Mouse (Mus musculus) lung, embryonic 16.5 days (tissue): ENCODE data around the gene Prrc2b. TPM values are rescaled to one million over a fixed set of nuclear protein-coding genes. Genes with fewer than 3 reads are reported as not detected.

Experiments
- ATAC-seq: fragments of 200-750 bp; cut with Nextera tagmentation; 2 replicates; pipeline ENCODE4 v1.8.0; 2017; ENCODE audit warnings: low read depth, mild to moderate bottlenecking, moderate library complexity
- H3K27ac ChIP-seq: fragments of 300-500 bp; sonication (generic); 2 replicates; pipeline ENCODE4 v1.5.1; 2014; ENCODE audit warnings: mild to moderate bottlenecking, control low read depth, low read length
- H3K27me3 ChIP-seq: fragments of 300-500 bp; sonication (generic); 2 replicates; pipeline ENCODE4 v1.6.1; 2014; ENCODE audit warnings: low read depth, low read length, mixed read lengths; ENCODE audit not compliant: control insufficient read depth, insufficient read depth
- H3K36me3 ChIP-seq: fragments of 300-500 bp; sonication (generic); 2 replicates; pipeline ENCODE4 v1.6.1; 2014; ENCODE audit warnings: low read length; ENCODE audit not compliant: control insufficient read depth, insufficient read depth
- H3K4me1 ChIP-seq: fragments of 300-500 bp; sonication (generic); replicated peaks from 2 replicates; pipeline ENCODE4 v1.6.1; 2014; ENCODE audit warnings: low read length, mixed read lengths; ENCODE audit not compliant: control insufficient read depth, insufficient read depth
- H3K4me2 ChIP-seq: fragments of 300-500 bp; sonication (generic); 2 replicates; pipeline ENCODE4 v1.6.1; 2014; ENCODE audit warnings: low read depth, low read length, control low read depth
- H3K4me3 ChIP-seq: fragments of 300-500 bp; sonication (generic); 2 replicates; pipeline ENCODE4 v1.5.1; 2014; ENCODE audit warnings: mild to moderate bottlenecking, low read length, control low read depth
- H3K9ac ChIP-seq: fragments of 300-500 bp; sonication (generic); 2 replicates; pipeline ENCODE4 v1.6.1; 2014; ENCODE audit warnings: low read length, control low read depth
- H3K9me3 ChIP-seq: fragments of 300-500 bp; sonication (generic); 2 replicates; pipeline ENCODE4 v1.6.1; 2016; ENCODE audit warnings: low read length; ENCODE audit not compliant: control insufficient read depth
- WGBS: fragments of 180-500 bp; shearing (Covaris S2); extraction: QIAGEN DNeasy Blood & Tissue Kit; methylation state at CpG from one replicate; pipeline ENCODE4 v1.1.7; 2014; 5-methylcytosine and 5-hydroxymethylcytosine counted together
- polyA plus RNA-seq: library from polyadenylated mRNA; unstranded; fragments of >200 nt; fragmentation: Nextera tagmentation; extraction: Ambion mirVana; gene quantifications from 2 replicates; pipeline ENCODE4 v1.2.1, GENCODE M21; 2015

The Prrc2b gene
- polyA plus RNA-seq, 1 experiment from 2014 or later: 26.9 TPM

- Histone ChIP-seq H3K4me1 (peaks cover 41% of the 10 kb centered on the region), H3K9me3 (no peaks in the 10 kb centered on the region), H3K36me3 (peaks cover 12% of the 10 kb centered on the region), H3K4me2 (peak overlapping the region; percentile 18; the same call in 1 of the 2 replicates), H3K27me3 (no peaks in the 10 kb centered on the region), H3K4me3 (no peak overlapping the region; the same call in 1 of the 2 replicates), H3K9ac (no peak overlapping the region; the same call in 1 of the 2 replicates), H3K27ac (peak overlapping the region; percentile 88)
- ATAC-seq: peak; percentile 85
- 50% methylated on average over 13 of the region's 13 CpGs for WGBS
Measured at GRCm38 (mm10) chr2:32182676-32183296, 31.9 kb downstream of the Prrc2b start.

DNA sequence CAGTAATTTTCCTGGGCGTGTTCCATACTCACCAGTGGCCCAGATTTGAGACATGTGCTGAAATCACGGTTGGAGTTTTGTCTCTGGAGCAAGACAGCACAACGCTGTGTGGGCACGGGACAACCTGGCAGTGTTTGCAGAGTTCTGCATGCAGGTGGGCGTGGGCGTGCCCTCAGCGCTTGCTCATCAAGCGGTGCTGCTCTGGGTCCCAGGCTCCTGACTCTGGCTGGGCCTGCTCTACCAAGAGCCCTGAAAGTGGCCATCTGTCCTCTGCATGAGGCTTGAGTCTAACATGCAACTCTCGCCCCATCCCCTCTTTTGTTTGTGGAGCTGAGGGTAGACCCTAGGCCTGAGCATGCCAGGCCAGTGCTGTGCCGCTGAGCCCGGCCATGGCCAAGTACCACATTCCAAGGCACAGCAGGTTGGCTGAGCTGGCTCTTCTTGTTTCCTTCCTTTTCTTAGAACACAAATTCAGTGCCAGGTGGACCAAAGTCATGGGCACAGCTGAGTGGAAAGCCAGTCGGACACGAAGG lies 36.2 kb downstream of the Prrc2b start:
- 86% methylated on average over 13 of the region's 13 CpGs for WGBS
- peaks cover 10% of the 10 kb centered on the region for H3K4me1 ChIP-seq
- H3K27me3 ChIP-seq: no peaks in the 10 kb centered on the region
- no peak overlapping the region for H3K4me3 ChIP-seq
- H3K9me3 ChIP-seq: no peaks in the 10 kb centered on the region
- no peak overlapping the region for H3K27ac ChIP-seq
- H3K36me3 ChIP-seq: peaks cover 29% of the 10 kb centered on the region
- H3K4me2 ChIP-seq: no peak overlapping the region
- H3K9ac ChIP-seq: no peak overlapping the region
- no peak for ATAC-seq

- WGBS: 91% methylated on average over 7 of the region's 7 CpGs
- ATAC-seq: no peak
- Histone ChIP-seq H3K36me3 (peaks cover 32% of the 10 kb centered on the region), H3K27me3 (no peaks in the 10 kb centered on the region), H3K9ac (no peak overlapping the region), H3K4me3 (no peak overlapping the region), H3K9me3 (no peaks in the 10 kb centered on the region), H3K27ac (no peak overlapping the region), H3K4me1 (peaks cover 6% of the 10 kb centered on the region), H3K4me2 (no peak overlapping the region)
Measured at GRCm38 (mm10) chr2:32187649-32188048, 36.8 kb downstream of the Prrc2b start.

- no peak overlapping the region for H3K9ac ChIP-seq
- no peak overlapping the region for H3K4me3 ChIP-seq
- H3K4me2 ChIP-seq: no peak overlapping the region
- no peaks in the 10 kb centered on the region for H3K27me3 ChIP-seq
- no peaks in the 10 kb centered on the region for H3K4me1 ChIP-seq
- no peaks in the 10 kb centered on the region for H3K9me3 ChIP-seq
- WGBS: 70% methylated on average over 5 of the region's 5 CpGs
- no peak for ATAC-seq
- H3K36me3 ChIP-seq: peaks cover 42% of the 10 kb centered on the region
- H3K27ac ChIP-seq: no peak overlapping the region
Measured at GRCm38 (mm10) chr2:32189060-32189681, 38.3 kb downstream of the Prrc2b start.

DNA sequence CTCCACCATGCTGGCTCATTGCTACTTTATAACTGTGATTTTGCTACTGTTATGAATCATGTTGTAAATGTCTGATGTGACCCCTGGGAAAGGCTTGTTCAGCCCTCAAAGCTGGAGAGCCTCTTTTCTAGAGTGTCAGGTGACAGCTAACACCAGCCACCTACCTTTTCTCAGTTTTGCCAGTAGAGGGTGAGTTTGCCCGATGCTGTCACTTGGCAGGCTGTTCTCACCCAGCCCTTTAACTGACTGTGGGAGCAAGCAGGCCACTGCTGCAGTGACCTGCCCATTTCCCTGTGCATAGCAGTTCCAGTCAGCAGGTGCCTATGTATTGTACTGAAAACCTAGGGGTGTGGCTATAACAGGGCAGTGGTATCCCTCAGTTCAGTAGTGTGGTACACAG lies 39.7 kb downstream of the Prrc2b start:
- Histone ChIP-seq H3K4me1 (no peaks in the 10 kb centered on the region), H3K4me2 (no peak overlapping the region), H3K36me3 (peaks cover 56% of the 10 kb centered on the region), H3K27ac (no peak overlapping the region), H3K27me3 (no peaks in the 10 kb centered on the region), H3K4me3 (no peak overlapping the region), H3K9ac (no peak overlapping the region), H3K9me3 (no peaks in the 10 kb centered on the region)
- WGBS: 46% methylated on average over 1 of the region's 1 CpGs
- ATAC-seq: no peak

GRCm38 (mm10) chr2:32191872-32192507 lies 41.1 kb downstream of the Prrc2b start:
- Histone ChIP-seq H3K27me3 (no peaks in the 10 kb centered on the region), H3K4me3 (no peak overlapping the region), H3K4me2 (no peak overlapping the region), H3K9ac (no peak overlapping the region), H3K4me1 (no peaks in the 10 kb centered on the region), H3K27ac (no peak overlapping the region), H3K36me3 (peaks cover 64% of the 10 kb centered on the region), H3K9me3 (no peaks in the 10 kb centered on the region)
- peak; percentile 19; the same call in 1 of the 2 replicates for ATAC-seq
- WGBS: 76% methylated on average over 16 of the region's 18 CpGs

DNA sequence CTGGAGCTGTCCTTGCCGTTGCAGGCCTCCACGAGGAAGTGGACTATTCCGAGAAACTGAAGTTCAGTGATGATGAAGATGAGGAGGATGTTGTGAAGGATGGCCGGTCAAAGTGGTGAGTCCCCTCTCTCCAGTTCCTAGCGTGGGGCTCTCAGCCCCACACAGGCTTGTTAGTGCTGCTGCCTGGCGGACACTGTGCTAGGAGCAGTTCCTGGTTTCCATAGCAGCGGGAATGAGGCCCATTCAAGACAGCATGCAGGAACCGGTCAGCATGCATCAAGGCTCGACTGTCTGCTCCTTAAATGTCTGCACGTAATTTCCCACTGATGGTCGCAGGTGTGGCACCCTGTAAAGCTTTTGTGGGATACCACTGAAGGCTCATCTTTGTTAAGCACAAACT lies 48.1 kb downstream of the Prrc2b start:
- no peak overlapping the region for H3K27ac ChIP-seq
- H3K9ac ChIP-seq: no peak overlapping the region
- no peaks in the 10 kb centered on the region for H3K27me3 ChIP-seq
- H3K4me2 ChIP-seq: no peak overlapping the region
- H3K36me3 ChIP-seq: peaks cover 85% of the 10 kb centered on the region
- no peak for ATAC-seq
- WGBS: 79% methylated on average over 11 of the region's 11 CpGs
- H3K9me3 ChIP-seq: no peaks in the 10 kb centered on the region
- no peaks in the 10 kb centered on the region for H3K4me1 ChIP-seq
- no peak overlapping the region for H3K4me3 ChIP-seq

- H3K36me3 ChIP-seq: peaks cover 83% of the 10 kb centered on the region
- H3K27ac ChIP-seq: no peak overlapping the region
- H3K9ac ChIP-seq: no peak overlapping the region
- no peak overlapping the region for H3K4me2 ChIP-seq
- H3K9me3 ChIP-seq: no peaks in the 10 kb centered on the region
- H3K4me3 ChIP-seq: no peak overlapping the region
- WGBS: 83% methylated on average over 4 of the region's 4 CpGs
- H3K27me3 ChIP-seq: no peaks in the 10 kb centered on the region
- no peaks in the 10 kb centered on the region for H3K4me1 ChIP-seq
- ATAC-seq: no peak
Measured at GRCm38 (mm10) chr2:32200033-32200432, 49.2 kb downstream of the Prrc2b start.

DNA sequence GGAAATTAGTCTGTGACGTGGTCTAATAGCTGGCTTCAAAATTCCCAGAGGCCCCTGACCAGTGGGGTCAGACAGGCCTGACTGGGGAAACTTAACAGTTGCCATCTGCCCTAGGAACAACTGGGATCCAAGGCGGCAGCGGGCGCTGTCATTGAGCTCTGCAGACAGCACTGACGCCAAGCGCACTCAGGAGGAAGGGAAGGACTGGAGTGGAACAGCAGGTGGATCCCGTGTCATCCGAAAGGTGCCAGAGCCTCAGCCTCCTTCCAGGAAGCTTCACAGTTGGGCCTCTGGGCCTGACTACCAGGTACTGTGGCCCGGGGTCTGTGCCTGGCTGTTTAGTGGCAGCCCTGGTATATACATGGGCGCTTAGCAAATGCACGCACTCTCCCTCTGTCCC lies 49.8 kb downstream of the Prrc2b start:
- Histone ChIP-seq H3K4me3 (no peak overlapping the region), H3K9me3 (no peaks in the 10 kb centered on the region), H3K36me3 (peaks cover 82% of the 10 kb centered on the region), H3K4me1 (no peaks in the 10 kb centered on the region), H3K27me3 (no peaks in the 10 kb centered on the region), H3K4me2 (no peak overlapping the region), H3K27ac (no peak overlapping the region), H3K9ac (no peak overlapping the region)
- no peak for ATAC-seq
- WGBS: 84% methylated on average over 11 of the region's 11 CpGs
